Mouse (Mus musculus) erythroblast, adult 5-6 weeks (primary cell): ENCODE measurements around the gene Gh. TPM values are rescaled to one million over a fixed set of nuclear protein-coding genes. Genes with fewer than 3 reads are reported as not detected.

ENCODE experiments used
- ATAC-seq: replicated peaks from 2 replicates; pipeline ENCODE4 v1.8.0; 2016; ENCODE audit warnings: moderate number of reproducible peaks, mild to moderate bottlenecking, moderate TSS enrichment, inconsistent platforms; ENCODE audit not compliant: poor library complexity, low FRiP score, severe bottlenecking
- total RNA-seq, 2 experiments: library from RNA; stranded (forward) in 1 of 2; stranded (reverse) in 1 of 2; fragments of 150-400 nt in 1 of 2; fragments of 200-764, 138-1000 nt in 1 of 2; gene quantifications; 2 replicates each; pipeline versions ENCODE4 v1.2.3 to v1.2.4; 2015 to 2017; ENCODE audit warnings: low replicate concordance in 2 of 2

Gh gene
- total RNA-seq, 2 experiments from 2014 or later, result not detected

- ATAC-seq, result peak; percentile 88
Measured at GRCm38 (mm10) chr11:106272644-106273310, 28.9 kb downstream of the Gh start, which contains the start of gene Smarcd2. Gene Smarcd2 (minus strand): TSS chr11:106272972.

- ATAC-seq, result peak; percentile 35; the same call in 1 of the 2 replicates
Measured at GRCm38 (mm10) chr11:106271794-106272643, 29.6 kb downstream of the Gh start.

GRCm38 (mm10) chr11:106271131-106271793 is 30.4 kb downstream of the Gh start:
- no peak for ATAC-seq

DNA sequence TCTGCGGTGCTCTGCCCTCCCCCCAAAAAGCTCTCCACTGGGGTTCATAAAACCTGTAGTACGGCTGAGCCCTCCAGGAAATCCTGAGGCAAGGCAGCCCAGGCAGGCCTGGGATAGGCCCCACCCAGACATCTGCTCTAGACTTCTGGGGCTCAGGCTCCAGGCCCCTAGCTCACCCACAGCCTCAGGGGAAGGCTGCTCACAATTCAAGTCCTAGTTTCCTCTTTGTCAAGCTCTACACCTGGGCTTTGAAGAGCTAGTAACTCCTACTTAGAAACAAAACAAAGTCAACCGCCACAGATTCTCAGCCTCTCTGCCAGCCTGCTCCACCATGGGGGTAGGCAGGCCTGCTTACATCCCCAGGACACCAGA is 32.6 kb downstream of the Gh start:
- no peak for ATAC-seq

DNA sequence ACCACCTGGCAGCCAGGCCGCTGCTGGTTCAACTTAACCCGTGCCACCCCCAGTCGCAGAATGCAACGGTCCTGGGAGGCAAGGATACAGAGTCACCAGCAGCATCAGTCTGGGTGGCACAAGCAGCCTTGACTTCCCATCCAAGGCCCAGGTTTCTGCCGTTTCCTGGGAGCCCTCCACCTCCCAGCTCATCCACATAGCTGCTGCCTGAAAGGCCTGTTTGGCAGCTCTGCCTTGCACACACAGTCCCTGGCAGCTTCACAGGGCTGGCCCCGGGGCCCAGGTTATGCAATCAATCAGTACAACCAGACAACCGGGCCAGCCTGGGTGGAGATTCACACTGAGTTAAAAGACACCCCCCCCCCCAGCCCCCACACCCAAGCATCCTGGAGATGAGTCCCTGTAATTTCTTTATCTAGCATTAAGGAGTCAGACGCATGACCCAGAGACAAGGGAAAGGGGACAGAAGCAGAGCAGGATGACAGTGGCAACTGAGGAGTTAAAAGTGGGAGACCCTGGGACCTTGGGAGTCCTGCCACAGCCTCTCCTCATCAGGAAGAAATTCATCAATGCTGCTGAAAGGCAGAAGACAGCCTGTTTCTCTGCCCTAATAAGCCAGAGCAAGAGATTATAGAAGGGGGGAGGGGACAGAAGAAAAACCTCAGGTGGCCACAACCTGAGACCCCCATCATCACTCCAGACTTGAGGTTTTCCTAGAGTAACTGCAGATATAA is 33.2 kb downstream of the Gh start:
- no peak for ATAC-seq

GRCm38 (mm10) chr11:106267871-106268270 is 33.8 kb downstream of the Gh start:
- no peak for ATAC-seq

DNA sequence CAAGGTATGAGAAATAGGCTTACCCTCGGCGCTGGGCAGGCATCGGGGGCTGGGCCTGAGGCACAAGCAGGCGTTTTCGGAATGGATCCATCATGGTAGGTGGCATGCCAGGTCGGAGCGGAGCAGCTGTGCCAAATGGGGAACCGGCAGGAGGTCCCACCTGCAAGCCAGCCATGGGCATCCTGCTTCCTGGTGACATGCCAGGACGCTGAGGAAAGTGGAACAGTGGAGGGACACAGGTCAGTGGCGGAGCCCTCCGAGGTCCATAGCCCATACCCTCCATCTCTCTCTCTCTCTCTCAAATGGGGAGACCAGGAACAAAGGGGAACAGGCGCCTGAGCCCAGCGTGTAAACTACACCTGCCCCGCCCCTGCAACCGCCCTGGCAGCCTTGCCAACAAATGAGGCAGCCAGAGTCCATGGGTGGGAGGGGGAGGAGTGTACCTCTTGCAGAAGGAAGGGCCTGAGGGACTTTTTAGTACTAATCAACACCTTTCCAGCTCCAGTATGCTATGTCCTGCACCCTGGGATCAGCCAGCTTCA is 34.3 kb downstream of the Gh start:
- no peak for ATAC-seq

- no peak for ATAC-seq
Measured at GRCm38 (mm10) chr11:106266431-106266830, 35.2 kb downstream of the Gh start.

- ATAC-seq, result no peak
Measured at GRCm38 (mm10) chr11:106265570-106265969, 36.1 kb downstream of the Gh start.

- no peak for ATAC-seq
Measured at GRCm38 (mm10) chr11:106264988-106265387, 36.7 kb downstream of the Gh start.

GRCm38 (mm10) chr11:106263963-106264362 is 37.7 kb downstream of the Gh start:
- no peak for ATAC-seq

DNA sequence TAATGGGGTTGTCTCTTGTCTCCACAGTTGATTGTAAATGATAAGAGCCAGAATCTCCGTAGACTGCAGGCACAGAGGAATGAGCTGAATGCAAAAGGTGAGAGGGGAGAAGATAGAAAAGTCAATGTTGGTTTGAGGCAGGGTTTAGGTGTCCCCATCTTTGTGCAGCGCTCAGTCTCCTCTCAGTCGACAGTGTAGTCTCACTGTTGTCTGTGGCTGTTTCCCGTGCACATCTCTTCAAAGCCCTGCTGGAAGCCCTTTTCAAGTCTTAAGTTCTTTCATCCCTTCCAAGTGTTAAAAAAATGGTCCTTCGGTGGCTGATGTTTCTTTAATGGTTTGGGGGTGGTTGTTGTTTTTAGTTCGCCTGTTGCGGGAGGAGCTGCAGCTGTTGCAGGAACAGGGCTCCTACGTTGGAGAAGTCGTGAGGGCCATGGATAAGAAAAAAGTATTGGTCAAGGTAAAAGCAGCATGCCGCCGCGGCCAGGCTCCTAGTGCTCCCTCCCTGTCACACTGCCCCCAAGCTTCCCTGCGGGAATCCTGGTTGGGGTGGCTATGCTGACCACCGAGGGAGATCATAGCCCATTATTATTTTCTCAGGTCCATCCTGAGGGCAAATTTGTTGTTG is 40.7 kb downstream of the Gh start:
- ATAC-seq, result no peak

DNA sequence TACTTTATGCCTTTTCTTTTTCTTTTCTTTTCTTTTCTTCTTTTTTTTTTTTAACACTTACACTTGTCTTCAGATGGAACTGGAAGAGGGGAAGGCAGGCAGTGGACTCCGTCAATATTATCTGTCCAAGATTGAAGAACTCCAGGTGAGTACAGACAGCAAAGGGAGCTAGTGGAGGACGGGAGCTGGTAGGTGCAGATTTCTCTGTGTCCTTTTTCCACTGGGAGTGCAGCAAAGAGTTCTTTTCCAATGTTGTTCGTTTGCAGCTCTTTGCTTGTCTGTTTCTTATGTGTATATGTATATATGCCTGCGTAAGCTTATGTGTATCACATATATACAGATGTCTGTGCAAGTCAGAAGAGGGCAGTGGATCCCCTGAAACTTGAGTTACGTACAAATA is 44.9 kb downstream of the Gh start:
- ATAC-seq, result no peak

DNA sequence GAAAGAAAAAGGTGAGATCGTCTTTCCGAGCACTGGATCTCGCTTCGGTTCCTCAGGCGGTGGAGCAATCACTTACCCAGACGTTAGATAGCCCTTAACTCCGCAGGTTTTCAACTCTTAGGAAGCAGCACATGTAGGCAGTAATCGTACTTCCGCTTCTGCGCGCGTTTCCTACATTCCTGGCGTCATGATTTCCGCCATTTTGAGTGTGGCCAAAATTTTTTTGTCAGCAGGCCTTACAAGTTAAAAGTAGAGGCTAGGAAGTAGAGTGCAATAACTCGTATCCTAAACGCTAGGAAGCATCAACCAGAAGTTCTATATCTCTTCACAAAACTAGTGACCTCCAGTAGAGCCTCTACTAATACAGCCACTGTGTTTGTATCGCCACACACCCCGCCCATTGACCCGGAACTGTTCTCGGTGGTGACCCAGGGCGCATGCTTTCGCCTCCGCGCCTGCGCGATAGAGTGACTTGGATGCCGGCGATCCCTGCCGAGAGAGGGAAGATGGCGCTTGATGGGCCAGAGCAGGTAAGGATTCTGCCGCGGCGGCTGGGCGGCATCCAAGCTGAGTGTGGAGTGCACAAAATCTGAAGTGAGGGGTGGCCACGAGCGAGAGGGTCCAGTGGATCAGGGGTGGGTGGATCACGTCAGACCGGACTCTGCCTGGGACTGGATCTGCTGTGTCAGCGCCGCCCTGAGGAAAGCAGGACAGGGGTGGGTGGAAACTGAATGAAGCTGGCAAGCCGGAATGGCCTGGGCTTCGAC is 45.8 kb downstream of the Gh start, which contains the start of the genes Ftsj3 and Psmc5:
Gene Ftsj3 (minus strand): TSS at position 395 of the 767 bp plus-strand sequence.
Gene Psmc5 (plus strand): TSS at position 470 of the 767 bp plus-strand sequence.
- ATAC-seq, result peak; percentile 96

- no peak for ATAC-seq
Measured at GRCm38 (mm10) chr11:106255174-106255573, 46.5 kb downstream of the Gh start.

DNA sequence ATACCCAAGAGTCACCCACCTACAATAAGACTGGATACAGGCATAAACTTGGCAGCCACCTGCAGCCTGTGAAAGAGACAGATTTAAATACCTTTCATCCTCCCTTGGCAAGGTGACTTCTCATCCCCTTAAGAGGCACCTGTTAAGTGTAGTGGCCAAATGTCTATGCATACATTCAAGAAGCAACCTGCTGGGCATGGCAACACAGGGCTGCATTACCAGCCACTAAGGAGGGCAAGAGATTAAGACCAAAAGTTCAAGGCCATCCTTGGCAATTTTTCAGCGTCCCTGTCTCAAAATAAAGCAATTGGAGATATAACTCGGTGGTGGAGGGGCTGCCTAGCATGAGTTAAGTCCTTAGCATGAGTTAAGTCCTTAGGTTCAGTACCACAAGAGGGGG is 46.9 kb downstream of the Gh start:
- no peak for ATAC-seq
